Mouse (Mus musculus): ENCODE results near the gene Rhag. TPM values are rescaled to one million over a fixed set of nuclear protein-coding genes. Genes with fewer than 3 reads are reported as not detected.

Rhag gene
- polyA plus RNA-seq (2014; fragmentation: Illumina TruSeq; extraction: RNeasy Lipid Tissue Mini Kit (QIAGEN cat#74804)) = not detected

DNA sequence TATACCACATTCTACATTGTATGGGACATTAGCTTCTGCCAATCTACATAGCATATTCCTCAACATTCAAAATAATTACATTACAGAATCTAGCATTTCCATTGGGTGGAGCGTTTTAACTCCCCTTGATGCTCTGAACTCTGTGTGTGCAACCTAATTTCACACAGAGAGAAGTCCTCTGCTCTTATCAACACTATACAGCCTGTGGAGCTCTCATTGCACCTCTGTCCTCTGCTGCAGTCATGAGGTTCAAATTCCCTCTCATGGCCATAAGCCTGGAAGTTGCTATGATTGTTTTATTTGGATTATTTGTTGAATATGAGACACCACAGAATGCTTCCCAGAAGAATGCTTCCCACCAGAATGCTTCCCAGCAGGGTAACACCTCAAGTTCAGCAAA, at the start of gene Rhag:
Rhag (plus strand) TSS at position 193 of the 400 bp plus-strand sequence.

DNA sequence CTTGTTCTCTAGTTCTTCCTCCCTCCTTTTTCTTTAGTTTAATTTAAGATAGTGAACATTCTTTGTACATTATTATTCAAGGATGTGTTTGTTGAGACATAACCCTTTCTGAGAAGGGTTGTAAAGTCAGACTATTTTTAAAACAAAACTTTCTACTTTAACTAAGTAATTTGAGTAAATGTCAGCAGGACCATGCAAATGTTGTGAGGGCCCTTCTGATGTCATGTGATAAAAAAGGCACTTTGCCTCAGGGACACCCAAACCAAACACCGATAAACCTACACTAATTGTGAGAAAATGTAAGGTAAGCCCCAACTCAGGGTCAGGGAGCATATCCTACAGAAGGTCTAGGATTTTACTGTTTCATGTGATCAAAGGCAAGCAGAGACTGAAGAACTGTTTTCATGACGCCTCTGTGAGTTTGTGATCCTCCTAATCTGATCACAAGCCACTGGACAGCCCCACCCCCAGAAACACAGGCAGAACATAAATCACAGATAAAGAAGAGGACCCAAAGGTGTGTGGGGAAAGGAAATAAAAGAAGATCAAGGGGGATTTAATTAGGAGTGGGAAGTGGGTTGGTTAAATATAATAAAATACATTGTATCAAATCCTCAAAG, 3.9 kb upstream of the Rhag start, which contains the start of gene Crisp2:
Crisp2 (minus strand) TSS at position 51 of the 620 bp plus-strand sequence.

DNA sequence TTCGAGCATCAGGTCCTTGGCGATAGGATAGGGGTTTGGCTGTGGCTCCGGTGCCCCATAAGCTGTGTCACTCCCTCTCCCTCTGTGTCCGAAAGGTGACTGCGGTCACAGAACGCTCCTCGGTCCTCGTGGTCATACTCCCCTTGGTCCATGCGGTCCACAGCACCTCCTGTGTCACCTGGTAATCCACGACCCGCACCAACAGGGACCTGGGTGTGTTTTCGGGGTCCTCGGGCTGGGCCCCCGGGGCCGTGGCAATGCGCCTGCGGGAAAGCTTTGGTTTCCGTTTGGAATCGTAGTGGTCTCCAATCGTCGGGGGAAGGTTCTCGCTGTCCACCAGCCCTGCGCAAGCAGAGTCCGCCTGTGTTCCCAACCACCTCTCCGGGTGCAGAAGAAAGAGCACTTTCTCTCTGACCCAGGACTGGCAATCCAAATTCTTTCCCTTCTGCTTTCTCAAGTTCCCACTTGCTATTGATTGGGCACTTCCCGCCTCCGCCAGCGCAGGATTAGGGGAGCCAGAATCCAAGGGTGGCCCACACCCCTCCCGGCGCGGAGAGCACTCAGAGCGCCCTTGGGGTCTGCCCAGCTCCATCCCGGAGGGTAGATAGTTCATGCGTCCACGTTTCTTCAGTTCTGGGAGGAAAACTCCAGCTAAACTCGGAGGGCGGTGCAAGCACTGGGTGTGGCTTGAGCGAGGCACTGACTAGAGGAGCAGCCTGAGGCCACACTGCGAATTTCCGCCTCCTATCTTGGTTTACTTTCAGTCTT, 69.2 kb downstream of the Rhag start, which contains the start of gene 9130008F23Rik:
9130008F23Rik (minus strand) TSS at position 636 of the 768 bp plus-strand sequence.

Other genes starting within 250 kb of the Rhag start
- not detected for gene Esp6, start 249.6 kb upstream of the Rhag start, polyA plus RNA-seq (2014; fragmentation: Illumina TruSeq; extraction: RNeasy Lipid Tissue Mini Kit (QIAGEN cat#74804))
- not detected for gene Esp4, start 212.5 kb upstream of the Rhag start, polyA plus RNA-seq (2014; fragmentation: Illumina TruSeq; extraction: RNeasy Lipid Tissue Mini Kit (QIAGEN cat#74804))
- gene Esp3, start 179.1 kb upstream of the Rhag start, polyA plus RNA-seq (2014; fragmentation: Illumina TruSeq; extraction: RNeasy Lipid Tissue Mini Kit (QIAGEN cat#74804)) = not detected
- not detected for gene Esp1, start 84.0 kb upstream of the Rhag start, polyA plus RNA-seq (2014; fragmentation: Illumina TruSeq; extraction: RNeasy Lipid Tissue Mini Kit (QIAGEN cat#74804))
- 0.80 TPM for gene Crisp2, start 4.1 kb upstream of the Rhag start, polyA plus RNA-seq (2014; fragmentation: Illumina TruSeq; extraction: RNeasy Lipid Tissue Mini Kit (QIAGEN cat#74804))
- 2.6 TPM for gene 9130008F23Rik, start 69.4 kb downstream of the Rhag start, polyA plus RNA-seq (2014; fragmentation: Illumina TruSeq; extraction: RNeasy Lipid Tissue Mini Kit (QIAGEN cat#74804))
- gene Glyatl3, start 103.2 kb downstream of the Rhag start, polyA plus RNA-seq (2014; fragmentation: Illumina TruSeq; extraction: RNeasy Lipid Tissue Mini Kit (QIAGEN cat#74804)) = not detected
- 93.1 TPM for gene Mut, start 123.6 kb downstream of the Rhag start, polyA plus RNA-seq (2014; fragmentation: Illumina TruSeq; extraction: RNeasy Lipid Tissue Mini Kit (QIAGEN cat#74804))
- gene Cenpq, start 123.9 kb downstream of the Rhag start, polyA plus RNA-seq (2014; fragmentation: Illumina TruSeq; extraction: RNeasy Lipid Tissue Mini Kit (QIAGEN cat#74804)) = 86.9 TPM

Data from ovary, adult 10 weeks (tissue).